Mouse (Mus musculus) midbrain, embryonic 10.5 days (tissue): ENCODE data around the gene Olfr1357. TPM values are rescaled to one million over a fixed set of nuclear protein-coding genes. Genes with fewer than 3 reads are reported as not detected.

ENCODE experiments used
- DNase-seq: peaks from one replicate; pipeline ENCODE4 v3.0.0-alpha.2; 2017; ENCODE audit warnings: low spot score
- H3K27ac ChIP-seq: fragments of 300-500 bp; sonication (generic); replicated peaks from 2 replicates; pipeline ENCODE4 v1.5.1; 2016; ENCODE audit warnings: mild to moderate bottlenecking
- H3K27me3 ChIP-seq: fragments of 300-500 bp; sonication (generic); 2 replicates; pipeline ENCODE4 v1.6.1; 2016; ENCODE audit warnings: low read depth, mild to moderate bottlenecking; ENCODE audit not compliant: poor library complexity, severe bottlenecking
- H3K36me3 ChIP-seq: fragments of 300-500 bp; sonication (generic); 2 replicates; pipeline ENCODE4 v1.6.1; 2016; ENCODE audit warnings: mild to moderate bottlenecking, moderate library complexity
- H3K4me1 ChIP-seq: fragments of 300-500 bp; sonication (generic); 2 replicates; pipeline ENCODE4 v1.6.1; 2016
- H3K4me3 ChIP-seq: fragments of 300-500 bp; sonication (generic); 2 replicates; pipeline ENCODE4 v1.5.1; 2016; ENCODE audit warnings: mild to moderate bottlenecking, moderate library complexity
- H3K9me3 ChIP-seq: fragments of 300-500 bp; sonication (generic); replicated peaks from 2 replicates; pipeline ENCODE4 v1.6.1; 2016; ENCODE audit warnings: mild to moderate bottlenecking
- WGBS: fragments of 180-500 bp; shearing (Covaris S2); methylation state at CpG from one replicate; pipeline ENCODE4 v1.1.7; 2016; 5-methylcytosine and 5-hydroxymethylcytosine counted together
- polyA plus RNA-seq: library from polyadenylated mRNA; unstranded; fragments of >200 nt; fragmentation: Nextera tagmentation; extraction: Ambion mirVana; gene quantifications from 2 replicates; pipeline ENCODE4 v1.2.1, GENCODE M21; 2016

Olfr1357 gene
- polyA plus RNA-seq, 1 experiment from 2014 or later: not detected

- WGBS: 4% methylated on average over 50 of the region's 54 CpGs
- Histone ChIP-seq H3K27me3 (no peaks in the 10 kb centered on the region), H3K27ac (peak within 1 kb of the TSS; percentile 91), H3K36me3 (peaks cover 31% of the 10 kb centered on the region), H3K4me1 (peaks cover 23% of the 10 kb centered on the region), H3K9me3 (no peaks in the 10 kb centered on the region), H3K4me3 (peak within 1 kb of the TSS; percentile 75)
- DNase-seq: peak; percentile 68
Observed at GRCm38 (mm10) chr10:78591406-78592328, 26.2 kb downstream of the Olfr1357 start, which contains the start of gene Syde1. Gene Syde1 (minus strand): TSS chr10:78591964.

GRCm38 (mm10) chr10:78590744-78591143 is 27.1 kb downstream of the Olfr1357 start:
- Histone ChIP-seq H3K27me3 (no peaks in the 10 kb centered on the region), H3K36me3 (peaks cover 40% of the 10 kb centered on the region), H3K4me1 (peaks cover 23% of the 10 kb centered on the region), H3K4me3 (peak overlapping the region; percentile 75), H3K27ac (peak overlapping the region; percentile 91), H3K9me3 (no peaks in the 10 kb centered on the region)
- no peak for DNase-seq
- WGBS: 58% methylated on average over 9 of the region's 9 CpGs

- WGBS: 94% methylated on average over 8 of the region's 8 CpGs
- no peaks in the 10 kb centered on the region for H3K9me3 ChIP-seq
- no peak for DNase-seq
- H3K4me1 ChIP-seq: peaks cover 23% of the 10 kb centered on the region
- H3K27me3 ChIP-seq: no peaks in the 10 kb centered on the region
- peaks cover 49% of the 10 kb centered on the region for H3K36me3 ChIP-seq
- H3K27ac ChIP-seq: no peak overlapping the region
- peak overlapping the region; percentile 75 for H3K4me3 ChIP-seq
Observed at GRCm38 (mm10) chr10:78589901-78590300, 28.0 kb downstream of the Olfr1357 start.

GRCm38 (mm10) chr10:78589291-78589690 is 28.6 kb downstream of the Olfr1357 start:
- 96% methylated on average over 18 of the region's 18 CpGs for WGBS
- Histone ChIP-seq H3K9me3 (no peaks in the 10 kb centered on the region), H3K36me3 (peaks cover 55% of the 10 kb centered on the region), H3K27ac (no peak overlapping the region), H3K4me1 (peaks cover 23% of the 10 kb centered on the region), H3K4me3 (no peak overlapping the region), H3K27me3 (no peaks in the 10 kb centered on the region)
- no peak for DNase-seq

- H3K27ac ChIP-seq: no peak overlapping the region
- no peak overlapping the region for H3K4me3 ChIP-seq
- WGBS: 96% methylated on average over 13 of the region's 13 CpGs
- peaks cover 81% of the 10 kb centered on the region for H3K36me3 ChIP-seq
- H3K4me1 ChIP-seq: peaks cover 13% of the 10 kb centered on the region
- no peaks in the 10 kb centered on the region for H3K9me3 ChIP-seq
- DNase-seq: no peak
- no peaks in the 10 kb centered on the region for H3K27me3 ChIP-seq
Observed at GRCm38 (mm10) chr10:78586026-78586425, 31.8 kb downstream of the Olfr1357 start.

GRCm38 (mm10) chr10:78585606-78586005 is 32.3 kb downstream of the Olfr1357 start:
- WGBS: 91% methylated on average over 22 of the region's 22 CpGs
- no peak overlapping the region for H3K27ac ChIP-seq
- H3K36me3 ChIP-seq: peaks cover 85% of the 10 kb centered on the region
- no peak overlapping the region for H3K4me3 ChIP-seq
- no peaks in the 10 kb centered on the region for H3K9me3 ChIP-seq
- no peaks in the 10 kb centered on the region for H3K27me3 ChIP-seq
- no peak for DNase-seq
- H3K4me1 ChIP-seq: peaks cover 8% of the 10 kb centered on the region

GRCm38 (mm10) chr10:78584996-78585395 is 32.9 kb downstream of the Olfr1357 start:
- H3K9me3 ChIP-seq: no peaks in the 10 kb centered on the region
- H3K4me3 ChIP-seq: no peak overlapping the region
- DNase-seq: no peak
- no peaks in the 10 kb centered on the region for H3K27me3 ChIP-seq
- H3K36me3 ChIP-seq: peaks cover 89% of the 10 kb centered on the region
- H3K27ac ChIP-seq: no peak overlapping the region
- 82% methylated on average over 1 of the region's 1 CpGs for WGBS
- H3K4me1 ChIP-seq: peaks cover 2% of the 10 kb centered on the region; the same call in 1 of the 2 replicates

GRCm38 (mm10) chr10:78583939-78584338 is 33.9 kb downstream of the Olfr1357 start:
- WGBS: 84% methylated on average over 3 of the region's 3 CpGs
- no peak for DNase-seq
- H3K4me1 ChIP-seq: no peaks in the 10 kb centered on the region
- H3K27ac ChIP-seq: no peak overlapping the region
- H3K36me3 ChIP-seq: peaks cover 90% of the 10 kb centered on the region
- H3K27me3 ChIP-seq: no peaks in the 10 kb centered on the region
- no peak overlapping the region for H3K4me3 ChIP-seq
- H3K9me3 ChIP-seq: no peaks in the 10 kb centered on the region

- DNase-seq: no peak
Observed at GRCm38 (mm10) chr10:78583347-78583746, 34.5 kb downstream of the Olfr1357 start.

GRCm38 (mm10) chr10:78581121-78581520 is 36.8 kb downstream of the Olfr1357 start:
- Histone ChIP-seq H3K4me1 (no peaks in the 10 kb centered on the region), H3K9me3 (no peaks in the 10 kb centered on the region), H3K4me3 (no peak overlapping the region), H3K36me3 (peaks cover 85% of the 10 kb centered on the region), H3K27ac (no peak overlapping the region), H3K27me3 (no peaks in the 10 kb centered on the region)
- 92% methylated on average over 7 of the region's 7 CpGs for WGBS
- no peak for DNase-seq

More at GRCm38 (mm10) chr10:78583347-78583746, 34.5 kb downstream of the Olfr1357 start:
- 82% methylated on average over 9 of the region's 9 CpGs for whole genome bisulfite sequencing
- no peaks in the 10 kb centered on the region for H3K27me3 ChIP-seq
- no peak overlapping the region for H3K27ac ChIP-seq
- H3K9me3 ChIP-seq: no peaks in the 10 kb centered on the region
- peaks cover 90% of the 10 kb centered on the region for H3K36me3 ChIP-seq
- H3K4me3 ChIP-seq: no peak overlapping the region
- H3K4me1 ChIP-seq: no peaks in the 10 kb centered on the region

GRCm38 (mm10) chr10:78578204-78578603 is 39.7 kb downstream of the Olfr1357 start:
- Histone ChIP-seq H3K4me1 (peaks cover 16% of the 10 kb centered on the region), H3K27ac (no peak overlapping the region), H3K36me3 (peaks cover 56% of the 10 kb centered on the region), H3K9me3 (no peaks in the 10 kb centered on the region), H3K27me3 (no peaks in the 10 kb centered on the region), H3K4me3 (no peak overlapping the region)
- DNase-seq: no peak
- WGBS: 89% methylated on average over 3 of the region's 3 CpGs

- WGBS: 92% methylated on average over 16 of the region's 16 CpGs
- H3K27ac ChIP-seq: no peak overlapping the region
- no peaks in the 10 kb centered on the region for H3K9me3 ChIP-seq
Observed at GRCm38 (mm10) chr10:78576435-78577184, 41.3 kb downstream of the Olfr1357 start.

More at GRCm38 (mm10) chr10:78576435-78577184, 41.3 kb downstream of the Olfr1357 start:
- Histone ChIP-seq H3K4me1 (peaks cover 16% of the 10 kb centered on the region), H3K27me3 (no peaks in the 10 kb centered on the region), H3K36me3 (peaks cover 46% of the 10 kb centered on the region), H3K4me3 (no peak overlapping the region)
- DNase-seq: no peak
